Mouse (Mus musculus): Measurements from ENCODE around the gene Bbs9.

GRCm38 (mm10) chr9:22916808-22917207 lies 441.3 kb downstream of the Bbs9 start:
- TF ChIP-seq CTCF (conservative IDR thresholded peaks at IDR 0.05; ENCODE audit: insufficient read depth, insufficient read length, low read depth, low read length), result no peak
- no peak for TF ChIP-seq POLR2A (IDR thresholded peaks at IDR 0.05; ENCODE audit: low read depth, low read length)
